Mouse (Mus musculus) liver, adult 2 months (tissue): ENCODE measurements at regions not wholly inside any gene's neighbourhood (a gene's known extent, or its start where the extent isn't known, plus 50 kb on each side); places are given as distances from the start of the nearest gene placed in this dataset.

Experiments used
- DNase-seq: peaks from one replicate; pipeline ENCODE4 v3.0.0-alpha.2; 2011; ENCODE audit warnings: low read depth, low spot score; ENCODE audit errors: extremely low read depth
- H3K27ac ChIP-seq: fragments of 200-500 bp; replicated peaks from 2 replicates; pipeline ENCODE4 v1.5.1; 2012; ENCODE audit warnings: low read depth, mild to moderate bottlenecking, control low read depth, inconsistent platforms, low read length; ENCODE audit not compliant: insufficient read depth
- H3K27me3 ChIP-seq: fragments of 200-500 bp; 2 replicates; pipeline ENCODE4 v1.6.1; 2012; ENCODE audit warnings: mild to moderate bottlenecking, moderate library complexity, low read length, inconsistent platforms; ENCODE audit not compliant: control insufficient read depth, insufficient read depth
- H3K36me3 ChIP-seq: fragments of 200-500 bp; 2 replicates; pipeline ENCODE4 v1.6.1; 2012; ENCODE audit warnings: low read length, inconsistent platforms; ENCODE audit not compliant: control insufficient read depth, insufficient read depth
- H3K4me1 ChIP-seq: fragments of 200-500 bp; 2 replicates; pipeline ENCODE4 v1.6.1; 2011; ENCODE audit warnings: low read length; ENCODE audit not compliant: control insufficient read depth, insufficient read depth
- H3K4me3 ChIP-seq: fragments of 200-500 bp; 2 replicates; pipeline ENCODE4 v1.5.1; 2011; ENCODE audit warnings: low read depth, mild to moderate bottlenecking, control low read depth, low read length, moderate library complexity; ENCODE audit not compliant: insufficient read depth
- H3K79me2 ChIP-seq: fragments of 200-500 bp; 2 replicates; pipeline ENCODE4 v1.6.1; 2012; ENCODE audit warnings: inconsistent platforms, mild to moderate bottlenecking, low read length, moderate library complexity; ENCODE audit not compliant: control insufficient read depth, insufficient read depth
- H3K9ac ChIP-seq: fragments of 200-500 bp; 2 replicates; pipeline ENCODE4 v1.6.1; 2012; ENCODE audit warnings: low read depth, mild to moderate bottlenecking, control low read depth, inconsistent platforms, low read length
- CTCF ChIP-seq: fragments of 200-500 bp; IDR thresholded peaks from 2 replicates; pipeline ENCODE4 v1.5.1; 2011; ENCODE audit warnings: low read depth, low read length, control low read depth
- POLR2A ChIP-seq: fragments of 200-500 bp; IDR thresholded peaks from 2 replicates; pipeline ENCODE4 v1.6.1; 2011; ENCODE audit warnings: low read length, control low read depth; ENCODE audit not compliant: insufficient read depth; ENCODE audit errors: extremely low read depth
- WGBS: fragments of 180-500 bp; shearing (Covaris S2); methylation state at CpG from one replicate; pipeline ENCODE4 v1.1.7; 2018; 5-methylcytosine and 5-hydroxymethylcytosine counted together

GRCm38 (mm10) chr10:56753576-56753975, 376.4 kb downstream of the Gja1 start:
- H3K4me1 ChIP-seq = no peaks in the 10 kb centered on the region
- H3K36me3 ChIP-seq = no peaks in the 10 kb centered on the region
- no peak overlapping the region for H3K4me3 ChIP-seq
- DNase-seq = no peak
- TF ChIP-seq POLR2A = no peak
- no peak for TF ChIP-seq CTCF
- no peak overlapping the region for H3K9ac ChIP-seq
- no peaks in the 10 kb centered on the region for H3K27me3 ChIP-seq
- no peaks in the 10 kb centered on the region for H3K79me2 ChIP-seq
- WGBS = 69% methylated on average over 2 of the region's 2 CpGs
- no peak overlapping the region for H3K27ac ChIP-seq

DNA sequence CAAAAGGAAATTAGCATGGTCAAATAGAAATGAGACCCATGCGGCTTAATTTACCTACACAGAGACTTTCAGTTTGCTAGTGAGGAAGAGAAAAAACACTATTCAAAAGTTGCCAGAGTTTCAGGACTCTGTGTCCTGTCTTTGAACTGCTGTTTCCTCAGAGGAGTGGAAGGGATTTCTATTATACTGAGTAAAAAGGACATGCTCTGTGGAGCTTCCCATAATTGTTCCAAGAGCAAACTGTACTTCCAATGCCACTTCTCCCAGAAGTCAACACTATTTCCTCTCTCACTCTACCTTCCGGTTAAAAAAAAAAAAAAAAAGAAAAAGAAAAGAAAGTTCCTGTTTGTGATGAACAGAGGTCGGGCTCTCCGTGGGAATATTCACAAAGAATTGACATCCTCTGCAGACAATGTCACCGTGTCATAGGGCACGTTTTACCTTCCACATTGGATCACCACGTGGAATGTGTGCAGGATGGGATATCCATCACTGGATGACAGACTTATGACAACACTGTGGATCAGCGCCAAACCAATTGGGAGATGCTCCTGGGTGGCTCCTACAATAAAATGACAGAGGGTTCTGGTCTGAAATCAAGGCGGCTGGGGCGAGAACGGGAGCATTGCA, 377.5 kb downstream of the Gja1 start:
- no peak overlapping the region for H3K9ac ChIP-seq
- DNase-seq = no peak
- 71% methylated on average over 11 of the region's 11 CpGs for WGBS
- no peaks in the 10 kb centered on the region for H3K79me2 ChIP-seq
- no peak for TF ChIP-seq POLR2A
- no peak for TF ChIP-seq CTCF
- H3K27me3 ChIP-seq = no peaks in the 10 kb centered on the region
- no peak overlapping the region for H3K4me3 ChIP-seq
- no peaks in the 10 kb centered on the region for H3K4me1 ChIP-seq
- H3K36me3 ChIP-seq = no peaks in the 10 kb centered on the region
- no peak overlapping the region for H3K27ac ChIP-seq

DNA sequence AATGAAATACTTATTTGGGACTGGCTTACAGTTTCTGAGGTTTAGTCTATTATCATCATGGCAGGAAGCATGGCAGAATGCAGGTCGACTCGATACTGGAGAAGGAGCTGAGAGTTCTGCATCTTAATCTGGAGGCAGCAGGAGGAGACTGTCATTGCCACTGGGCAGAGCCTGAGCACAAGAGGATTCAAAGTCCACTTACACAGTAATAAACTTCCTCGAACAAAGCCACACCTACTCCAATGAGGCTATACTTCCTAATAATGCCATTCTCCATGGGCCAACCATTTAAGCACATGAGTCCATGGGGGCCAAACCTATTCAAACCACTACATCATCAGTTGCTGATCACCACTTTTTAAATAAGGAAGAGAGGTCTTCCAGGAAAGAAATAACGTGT, 393.5 kb downstream of the Gja1 start:
- H3K9ac ChIP-seq = no peak overlapping the region
- no peaks in the 10 kb centered on the region for H3K79me2 ChIP-seq
- H3K36me3 ChIP-seq = no peaks in the 10 kb centered on the region
- DNase-seq = no peak
- no peaks in the 10 kb centered on the region for H3K4me1 ChIP-seq
- H3K4me3 ChIP-seq = no peak overlapping the region
- 77% methylated on average over 4 of the region's 4 CpGs for WGBS
- TF ChIP-seq CTCF (no peak), POLR2A (no peak)
- no peaks in the 10 kb centered on the region for H3K27me3 ChIP-seq
- no peak overlapping the region for H3K27ac ChIP-seq

GRCm38 (mm10) chr10:56782265-56782664, 405.1 kb downstream of the Gja1 start:
- no peaks in the 10 kb centered on the region for H3K4me1 ChIP-seq
- H3K9ac ChIP-seq = no peak overlapping the region
- TF ChIP-seq POLR2A = no peak
- TF ChIP-seq CTCF = no peak
- no peaks in the 10 kb centered on the region for H3K79me2 ChIP-seq
- no peak overlapping the region for H3K27ac ChIP-seq
- no peaks in the 10 kb centered on the region for H3K27me3 ChIP-seq
- H3K4me3 ChIP-seq = no peak overlapping the region
- no peaks in the 10 kb centered on the region for H3K36me3 ChIP-seq
- no peak for DNase-seq
- WGBS = 97% methylated on average over 2 of the region's 2 CpGs

GRCm38 (mm10) chr10:56783941-56784340, 406.8 kb downstream of the Gja1 start:
- Histone ChIP-seq H3K4me1 (no peaks in the 10 kb centered on the region), H3K27ac (no peak overlapping the region), H3K79me2 (no peaks in the 10 kb centered on the region), H3K36me3 (no peaks in the 10 kb centered on the region), H3K4me3 (no peak overlapping the region), H3K9ac (no peak overlapping the region), H3K27me3 (no peaks in the 10 kb centered on the region)
- 83% methylated on average over 4 of the region's 4 CpGs for WGBS
- no peak for DNase-seq
- TF ChIP-seq CTCF (no peak), POLR2A (no peak)

DNA sequence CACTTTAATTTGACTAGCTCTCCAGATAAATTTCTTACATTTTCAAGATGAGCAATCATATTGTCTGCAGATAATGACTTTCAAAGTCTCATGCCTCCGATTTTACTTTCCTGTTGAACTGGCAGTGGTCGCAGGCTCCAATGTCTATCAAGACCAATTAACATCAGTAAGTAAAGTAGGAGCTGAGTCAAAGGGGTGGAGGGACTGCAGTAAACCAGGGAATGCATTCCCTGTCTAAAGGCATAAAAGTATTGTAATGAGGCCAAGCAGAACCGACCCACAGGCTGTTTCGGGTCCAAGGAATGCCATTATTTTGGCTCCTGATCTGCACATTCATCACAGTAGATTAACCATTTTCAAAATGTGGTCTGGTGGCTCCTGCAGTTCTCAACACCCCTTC, 411.0 kb downstream of the Gja1 start:
- Histone ChIP-seq H3K36me3 (no peaks in the 10 kb centered on the region), H3K27ac (no peak overlapping the region), H3K4me1 (no peaks in the 10 kb centered on the region), H3K4me3 (no peak overlapping the region), H3K27me3 (no peaks in the 10 kb centered on the region), H3K79me2 (no peaks in the 10 kb centered on the region), H3K9ac (no peak overlapping the region)
- WGBS = 85% methylated on average over 4 of the region's 4 CpGs
- no peak for DNase-seq
- TF ChIP-seq POLR2A = no peak
- TF ChIP-seq CTCF = no peak
